Mouse (Mus musculus) forebrain, embryonic 10.5 days (tissue): ENCODE data around the gene Aldob. TPM values are rescaled to one million over a fixed set of nuclear protein-coding genes. Genes with fewer than 3 reads are reported as not detected.
A peak's percentile ranks its signal among the peaks of the same experiment; 100 is the strongest.

ENCODE experiments used
- DNase-seq: peaks from one replicate; pipeline ENCODE4 v3.0.0-alpha.2; 2017; ENCODE audit warnings: low spot score; ENCODE audit errors: extremely low spot score
- H3K27ac ChIP-seq: fragments of 300-500 bp; sonication (generic); 2 replicates; pipeline ENCODE4 v1.5.1; 2016; ENCODE audit warnings: mild to moderate bottlenecking
- H3K27me3 ChIP-seq: fragments of 300-500 bp; sonication (generic); 2 replicates; pipeline ENCODE4 v1.6.1; 2016; ENCODE audit warnings: mild to moderate bottlenecking; ENCODE audit not compliant: poor library complexity, severe bottlenecking
- H3K36me3 ChIP-seq: fragments of 300-500 bp; sonication (generic); replicated peaks from 2 replicates; pipeline ENCODE4 v1.6.1; 2016; ENCODE audit warnings: mild to moderate bottlenecking, moderate library complexity
- H3K4me1 ChIP-seq: fragments of 300-500 bp; sonication (generic); 2 replicates; pipeline ENCODE4 v1.6.1; 2016
- H3K4me3 ChIP-seq: fragments of 300-500 bp; sonication (generic); 2 replicates; pipeline ENCODE4 v1.5.1; 2016; ENCODE audit warnings: mild to moderate bottlenecking, moderate library complexity
- H3K9me3 ChIP-seq: fragments of 300-500 bp; sonication (generic); 2 replicates; pipeline ENCODE4 v1.6.1; 2016; ENCODE audit warnings: mild to moderate bottlenecking, moderate library complexity
- whole genome bisulfite sequencing: fragments of 180-500 bp; shearing (Covaris S2); methylation state at CpG from one replicate; pipeline ENCODE4 v1.1.7; 2016; 5-methylcytosine and 5-hydroxymethylcytosine counted together
- polyA plus RNA-seq: library from polyadenylated mRNA; unstranded; fragments of >200 nt; fragmentation: Nextera tagmentation; extraction: Ambion mirVana; gene quantifications from 2 replicates; pipeline ENCODE4 v1.2.1, GENCODE M21; 2016

Aldob gene
- polyA plus RNA-seq, 1 experiment from 2014 or later = not detected

GRCm38 (mm10) chr4:49557375-49557774 lies 8.0 kb upstream of the Aldob start:
- Histone ChIP-seq H3K9me3 (no peaks in the 10 kb centered on the region), H3K36me3 (no peaks in the 10 kb centered on the region), H3K4me1 (no peaks in the 10 kb centered on the region), H3K4me3 (no peak overlapping the region), H3K27me3 (no peaks in the 10 kb centered on the region), H3K27ac (no peak overlapping the region)
- 86% methylated on average over 7 of the region's 7 CpGs for WGBS
- no peak for DNase-seq

DNA sequence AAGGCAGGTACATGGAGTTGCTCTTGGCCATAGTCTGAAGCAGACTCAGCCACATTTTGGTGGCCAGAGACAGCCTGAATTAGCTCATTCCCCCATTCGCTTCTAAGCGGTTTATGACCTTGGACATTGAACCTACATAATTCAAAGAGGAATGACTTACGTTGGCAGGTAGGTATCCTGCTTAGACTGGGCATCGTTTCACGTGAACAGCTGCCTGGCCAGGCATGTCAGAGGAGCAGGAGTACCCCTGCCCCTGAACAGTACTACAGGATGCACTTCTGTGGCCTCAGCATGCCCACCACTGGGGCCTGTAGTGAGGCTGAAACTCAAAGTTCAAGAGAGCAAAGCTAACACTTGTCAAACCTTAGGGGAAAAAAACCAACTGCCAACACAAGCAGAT lies 4.0 kb upstream of the Aldob start:
- DNase-seq = no peak
- no peaks in the 10 kb centered on the region for H3K4me1 ChIP-seq
- no peaks in the 10 kb centered on the region for H3K27me3 ChIP-seq
- WGBS = 90% methylated on average over 5 of the region's 5 CpGs
- H3K36me3 ChIP-seq = no peaks in the 10 kb centered on the region
- no peaks in the 10 kb centered on the region for H3K9me3 ChIP-seq
- no peak overlapping the region for H3K27ac ChIP-seq
- no peak overlapping the region for H3K4me3 ChIP-seq

DNA sequence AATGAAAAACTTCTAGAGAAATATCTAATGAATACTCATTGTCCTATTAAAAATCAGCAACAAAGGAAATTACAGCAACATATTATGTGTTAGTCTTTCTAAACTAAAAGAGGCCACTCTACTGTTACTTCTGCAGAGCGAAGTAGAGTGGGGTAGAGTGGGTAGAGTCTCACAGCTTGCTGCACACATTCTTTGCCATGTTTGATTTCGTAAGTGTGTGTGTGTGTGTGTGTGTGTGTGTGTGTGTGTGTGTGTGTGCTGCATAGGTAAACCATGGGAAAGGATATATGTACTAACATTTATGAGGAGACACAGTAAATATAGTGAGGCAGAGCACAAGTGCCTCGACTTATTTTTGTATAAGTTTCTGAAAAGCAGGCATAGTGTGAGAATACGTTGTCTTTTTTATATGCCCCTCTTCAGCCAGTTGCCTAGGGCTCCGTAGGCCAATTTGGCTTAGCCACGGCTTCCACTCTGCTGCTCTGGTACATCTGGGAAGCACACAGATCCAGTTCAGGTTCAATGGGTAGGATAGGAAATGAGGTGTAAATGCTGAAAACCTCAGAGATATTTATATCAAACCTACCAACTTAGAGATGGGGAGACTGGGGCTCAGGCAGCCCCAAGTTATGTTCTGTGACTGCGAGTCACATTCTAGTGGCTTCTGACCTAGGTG lies 1.7 kb downstream of the Aldob start:
- DNase-seq = no peak
- Histone ChIP-seq H3K27me3 (no peaks in the 10 kb centered on the region), H3K4me1 (no peaks in the 10 kb centered on the region), H3K27ac (no peak overlapping the region), H3K36me3 (no peaks in the 10 kb centered on the region), H3K4me3 (no peak overlapping the region), H3K9me3 (no peaks in the 10 kb centered on the region)
- 88% methylated on average over 7 of the region's 7 CpGs for WGBS

DNA sequence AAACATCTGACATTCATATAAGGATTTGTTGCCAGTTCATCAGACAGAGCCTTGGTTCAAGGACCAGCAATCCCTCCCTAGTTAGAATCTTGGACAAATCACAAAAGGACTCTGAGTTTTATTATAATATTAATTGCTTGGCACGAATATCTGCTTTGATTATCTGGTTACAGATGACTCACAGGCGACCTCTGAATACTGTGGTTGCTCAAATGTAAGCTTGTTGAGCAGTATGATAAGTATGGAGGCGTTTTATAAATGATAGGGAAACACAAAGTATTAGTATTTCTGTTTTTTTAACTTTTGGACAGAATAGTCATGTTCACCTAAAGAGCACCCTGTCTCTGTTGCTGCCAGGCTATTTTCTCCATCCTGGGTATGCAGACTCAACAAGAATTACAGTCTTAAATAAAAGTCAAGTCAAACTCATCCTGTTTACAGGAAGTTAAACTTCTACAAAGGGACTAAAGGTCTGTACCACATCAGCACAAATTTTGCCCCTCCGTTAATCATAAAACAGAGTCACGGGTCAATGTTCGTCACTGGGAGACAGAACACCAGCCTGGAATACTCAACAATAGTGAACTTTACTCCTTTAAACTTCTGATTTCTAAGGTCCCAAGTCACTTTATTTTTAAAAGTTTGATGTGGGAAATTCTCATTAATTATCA lies 2.3 kb downstream of the Aldob start:
- no peaks in the 10 kb centered on the region for H3K36me3 ChIP-seq
- 80% methylated on average over 6 of the region's 6 CpGs for WGBS
- no peak overlapping the region for H3K4me3 ChIP-seq
- no peaks in the 10 kb centered on the region for H3K9me3 ChIP-seq
- no peak overlapping the region for H3K27ac ChIP-seq
- no peaks in the 10 kb centered on the region for H3K4me1 ChIP-seq
- H3K27me3 ChIP-seq = no peaks in the 10 kb centered on the region
- DNase-seq = no peak

- no peak overlapping the region for H3K4me3 ChIP-seq
- DNase-seq = no peak
- H3K9me3 ChIP-seq = no peaks in the 10 kb centered on the region
- no peak overlapping the region for H3K27ac ChIP-seq
- 90% methylated on average over 2 of the region's 2 CpGs for WGBS
- no peaks in the 10 kb centered on the region for H3K4me1 ChIP-seq
- H3K27me3 ChIP-seq = no peaks in the 10 kb centered on the region
- no peaks in the 10 kb centered on the region for H3K36me3 ChIP-seq
Observed at GRCm38 (mm10) chr4:49546026-49546425, 3.3 kb downstream of the Aldob start.

- H3K9me3 ChIP-seq = no peaks in the 10 kb centered on the region
- H3K4me3 ChIP-seq = no peak overlapping the region
- WGBS = 85% methylated on average over 3 of the region's 3 CpGs
- H3K27me3 ChIP-seq = no peaks in the 10 kb centered on the region
- DNase-seq = no peak
- H3K27ac ChIP-seq = no peak overlapping the region
- H3K4me1 ChIP-seq = no peaks in the 10 kb centered on the region
- H3K36me3 ChIP-seq = no peaks in the 10 kb centered on the region
Observed at GRCm38 (mm10) chr4:49540966-49541365, 8.4 kb downstream of the Aldob start.

DNA sequence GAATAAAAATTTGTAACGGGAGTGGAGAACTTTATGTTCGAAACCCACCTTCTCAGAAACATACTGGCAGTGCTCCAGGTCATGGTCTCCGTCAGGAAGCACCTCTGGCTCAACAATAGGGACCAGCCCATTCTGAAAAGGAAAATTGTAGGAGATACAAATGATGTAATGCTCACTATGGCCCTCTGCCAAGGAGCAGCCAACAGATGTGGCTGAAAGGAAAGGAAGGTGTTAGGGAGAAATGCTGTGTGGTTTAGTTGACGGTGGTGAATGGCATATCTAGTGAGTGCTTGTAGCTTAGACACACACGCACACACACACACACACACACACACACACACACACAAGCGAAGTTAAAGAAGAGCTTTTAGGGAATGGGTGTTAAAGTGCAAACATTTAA lies 9.7 kb downstream of the Aldob start:
- Histone ChIP-seq H3K9me3 (no peaks in the 10 kb centered on the region), H3K36me3 (no peaks in the 10 kb centered on the region), H3K4me3 (no peak overlapping the region), H3K27me3 (no peaks in the 10 kb centered on the region), H3K27ac (no peak overlapping the region), H3K4me1 (no peaks in the 10 kb centered on the region)
- WGBS = 88% methylated on average over 6 of the region's 6 CpGs
- no peak for DNase-seq

GRCm38 (mm10) chr4:49536671-49537070 lies 12.7 kb downstream of the Aldob start:
- H3K9me3 ChIP-seq = no peaks in the 10 kb centered on the region
- WGBS = 95% methylated on average over 4 of the region's 4 CpGs
- no peaks in the 10 kb centered on the region for H3K27me3 ChIP-seq
- DNase-seq = no peak
- H3K4me1 ChIP-seq = no peaks in the 10 kb centered on the region
- no peak overlapping the region for H3K27ac ChIP-seq
- peaks cover 13% of the 10 kb centered on the region for H3K36me3 ChIP-seq
- H3K4me3 ChIP-seq = no peak overlapping the region

GRCm38 (mm10) chr4:49535675-49536294 lies 13.6 kb downstream of the Aldob start:
- Histone ChIP-seq H3K4me1 (no peaks in the 10 kb centered on the region), H3K27ac (no peak overlapping the region), H3K27me3 (no peaks in the 10 kb centered on the region), H3K4me3 (no peak overlapping the region), H3K9me3 (peaks cover under 1% of the 10 kb centered on the region; the same call in 1 of the 2 replicates), H3K36me3 (peaks cover 19% of the 10 kb centered on the region)
- DNase-seq = no peak
- 94% methylated on average over 4 of the region's 4 CpGs for WGBS

DNA sequence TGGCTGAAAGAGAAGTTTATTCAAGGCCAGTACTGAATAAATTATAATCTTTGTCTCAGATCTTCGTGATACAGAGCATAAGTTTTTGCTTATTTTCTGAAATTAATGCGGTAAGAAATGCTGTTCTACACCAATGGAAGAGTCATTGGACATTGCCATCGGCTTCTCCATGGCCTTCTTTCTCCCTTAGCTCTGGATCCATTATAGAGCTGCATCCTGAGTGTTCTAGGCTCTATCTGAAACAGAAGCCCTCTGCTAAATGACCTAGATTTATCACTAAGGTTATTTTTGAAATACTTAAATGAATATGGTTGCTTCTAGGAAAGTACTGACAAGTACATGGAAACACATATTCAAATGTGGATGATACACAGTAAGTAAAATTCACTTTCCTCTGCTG lies 14.3 kb downstream of the Aldob start:
- no peak overlapping the region for H3K4me3 ChIP-seq
- 89% methylated on average over 3 of the region's 3 CpGs for WGBS
- H3K27me3 ChIP-seq = no peaks in the 10 kb centered on the region
- H3K27ac ChIP-seq = no peak overlapping the region
- peaks cover 27% of the 10 kb centered on the region for H3K36me3 ChIP-seq
- H3K9me3 ChIP-seq = peaks cover 8% of the 10 kb centered on the region
- H3K4me1 ChIP-seq = no peaks in the 10 kb centered on the region
- no peak for DNase-seq

- Histone ChIP-seq H3K27ac (no peak overlapping the region), H3K27me3 (no peaks in the 10 kb centered on the region), H3K9me3 (no peaks in the 10 kb centered on the region), H3K36me3 (peaks cover 56% of the 10 kb centered on the region), H3K4me1 (peaks cover 22% of the 10 kb centered on the region), H3K4me3 (no peak overlapping the region)
- 91% methylated on average over 9 of the region's 9 CpGs for WGBS
- no peak for DNase-seq
Observed at GRCm38 (mm10) chr4:49522576-49522975, 26.8 kb downstream of the Aldob start.

DNA sequence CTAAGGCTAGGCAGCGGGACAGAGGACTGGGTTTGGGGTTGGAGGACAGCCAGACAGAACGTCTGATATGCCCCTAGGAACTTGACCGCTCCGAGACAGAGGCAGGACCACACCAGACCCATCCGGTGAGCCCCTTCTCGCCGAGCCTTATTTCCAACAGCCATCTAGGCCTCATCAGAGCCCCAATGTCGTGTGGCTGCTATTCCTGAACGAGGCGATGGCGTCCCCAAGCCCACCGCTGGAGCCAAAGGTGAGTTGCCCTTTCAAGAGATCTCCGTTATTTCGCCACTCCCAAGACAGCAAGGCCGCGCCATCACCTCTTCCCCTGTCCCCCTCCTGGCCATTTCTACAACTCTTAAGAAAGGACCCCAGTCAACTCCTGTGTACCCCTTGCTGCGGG lies 28.0 kb downstream of the Aldob start:
- Histone ChIP-seq H3K4me3 (peak overlapping the region; percentile 74), H3K9me3 (no peaks in the 10 kb centered on the region), H3K27me3 (no peaks in the 10 kb centered on the region), H3K4me1 (peaks cover 22% of the 10 kb centered on the region), H3K36me3 (peaks cover 55% of the 10 kb centered on the region), H3K27ac (peak overlapping the region; percentile 89)
- DNase-seq = no peak
- WGBS = under 1% methylated on average over 17 of the region's 17 CpGs
